Mouse (Mus musculus): ENCODE data around the gene Ddi2.

GRCm38 (mm10) chr4:141680892-141681291 lies 42.3 kb downstream of the Ddi2 start:
- TF ChIP-seq CTCF (IDR thresholded peaks at IDR 0.05; ENCODE audit: control insufficient read depth, insufficient read depth, insufficient read length) (no peak), USF1 (IDR thresholded peaks at IDR 0.05; ENCODE audit: low read depth) (no peak)

All from C2C12 (cell line).